Mouse (Mus musculus) liver, embryonic 15.5 days (tissue): ENCODE measurements around the gene Tex14. TPM values are rescaled to one million over a fixed set of nuclear protein-coding genes. Genes with fewer than 3 reads are reported as not detected.
"Not testable (repeated sequence)": the region's sequence is repeated elsewhere in the genome, so short reads cannot be mapped to it uniquely, and the experiment has no call there.

Source experiments
- ATAC-seq: fragments of 200-750 bp; cut with Nextera tagmentation; 2 replicates; pipeline ENCODE4 v1.8.0; 2017; ENCODE audit warnings: moderate number of reproducible peaks, mild to moderate bottlenecking, moderate library complexity; ENCODE audit not compliant: insufficient read depth
- H3K27ac ChIP-seq: fragments of 300-500 bp; sonication (generic); replicated peaks from 2 replicates; pipeline ENCODE4 v1.5.1; 2015; ENCODE audit warnings: mild to moderate bottlenecking, inconsistent platforms
- H3K27me3 ChIP-seq: fragments of 300-500 bp; sonication (generic); 2 replicates; pipeline ENCODE4 v1.6.1; 2015; ENCODE audit warnings: mild to moderate bottlenecking, inconsistent platforms
- H3K36me3 ChIP-seq: fragments of 300-500 bp; sonication (generic); replicated peaks from 2 replicates; pipeline ENCODE4 v1.6.1; 2015; ENCODE audit warnings: moderate library complexity, mild to moderate bottlenecking, inconsistent platforms
- H3K4me1 ChIP-seq: fragments of 300-500 bp; sonication (generic); replicated peaks from 2 replicates; pipeline ENCODE4 v1.6.1; 2015; ENCODE audit warnings: inconsistent platforms
- H3K4me2 ChIP-seq: fragments of 300-500 bp; sonication (generic); 2 replicates; pipeline ENCODE4 v1.6.1; 2015; ENCODE audit warnings: moderate library complexity, mild to moderate bottlenecking, inconsistent platforms
- H3K4me3 ChIP-seq: fragments of 300-500 bp; sonication (generic); replicated peaks from 2 replicates; pipeline ENCODE4 v1.5.1; 2015; ENCODE audit warnings: mild to moderate bottlenecking, inconsistent platforms
- H3K9ac ChIP-seq: fragments of 300-500 bp; sonication (generic); 2 replicates; pipeline ENCODE4 v1.6.1; 2015; ENCODE audit warnings: moderate library complexity, mild to moderate bottlenecking, inconsistent platforms
- H3K9me3 ChIP-seq: fragments of 300-500 bp; sonication (generic); replicated peaks from 2 replicates; pipeline ENCODE4 v1.6.1; 2016; ENCODE audit warnings: inconsistent platforms
- WGBS: fragments of 180-500 bp; shearing (Covaris S2); methylation state at CpG from one replicate; pipeline ENCODE4 v1.1.7; 2015; ENCODE audit warnings: mixed read lengths; ENCODE audit not compliant: insufficient replicate concordance; 5-methylcytosine and 5-hydroxymethylcytosine counted together
- polyA plus RNA-seq: library from polyadenylated mRNA; unstranded; fragments of >200 nt; fragmentation: Nextera tagmentation; extraction: Ambion mirVana; gene quantifications from 2 replicates; pipeline ENCODE4 v1.2.1, GENCODE M21; 2015

Tex14 gene
- polyA plus RNA-seq, 1 experiment from 2014 or later, result 0.05 TPM

GRCm38 (mm10) chr11:87463792-87464430 is 59.0 kb downstream of the Tex14 start:
- H3K9ac ChIP-seq, H3K36me3 ChIP-seq, H3K27me3 ChIP-seq, ATAC-seq, H3K4me3 ChIP-seq, H3K9me3 ChIP-seq, H3K4me2 ChIP-seq: not testable (repeated sequence)
- Histone ChIP-seq H3K27ac (0 out of 2 replicates have a peak overlapping the region, but pooled peaks have one; percentile 85), H3K4me1 (peaks cover 46% of the 10 kb centered on the region)
- 67% methylated on average over 4 of the region's 4 CpGs for WGBS

GRCm38 (mm10) chr11:87465990-87466593 is 61.2 kb downstream of the Tex14 start:
- no peak overlapping the region; the same call in 1 of the 2 replicates for H3K9ac ChIP-seq
- H3K4me3 ChIP-seq, result no peak overlapping the region
- WGBS, result 24% methylated on average over 6 of the region's 6 CpGs
- no peaks in the 10 kb centered on the region for H3K36me3 ChIP-seq
- peak overlapping the region; percentile 40; the same call in 1 of the 2 replicates for H3K4me2 ChIP-seq
- peak overlapping the region; percentile 59 for H3K27ac ChIP-seq
- ATAC-seq, result no peak
- H3K9me3 ChIP-seq, result no peaks in the 10 kb centered on the region
- H3K4me1 ChIP-seq, result peaks cover 54% of the 10 kb centered on the region
- 0 out of 2 replicates have a peak, but pooled peaks cover 2% of the 10 kb centered on the region for H3K27me3 ChIP-seq

DNA sequence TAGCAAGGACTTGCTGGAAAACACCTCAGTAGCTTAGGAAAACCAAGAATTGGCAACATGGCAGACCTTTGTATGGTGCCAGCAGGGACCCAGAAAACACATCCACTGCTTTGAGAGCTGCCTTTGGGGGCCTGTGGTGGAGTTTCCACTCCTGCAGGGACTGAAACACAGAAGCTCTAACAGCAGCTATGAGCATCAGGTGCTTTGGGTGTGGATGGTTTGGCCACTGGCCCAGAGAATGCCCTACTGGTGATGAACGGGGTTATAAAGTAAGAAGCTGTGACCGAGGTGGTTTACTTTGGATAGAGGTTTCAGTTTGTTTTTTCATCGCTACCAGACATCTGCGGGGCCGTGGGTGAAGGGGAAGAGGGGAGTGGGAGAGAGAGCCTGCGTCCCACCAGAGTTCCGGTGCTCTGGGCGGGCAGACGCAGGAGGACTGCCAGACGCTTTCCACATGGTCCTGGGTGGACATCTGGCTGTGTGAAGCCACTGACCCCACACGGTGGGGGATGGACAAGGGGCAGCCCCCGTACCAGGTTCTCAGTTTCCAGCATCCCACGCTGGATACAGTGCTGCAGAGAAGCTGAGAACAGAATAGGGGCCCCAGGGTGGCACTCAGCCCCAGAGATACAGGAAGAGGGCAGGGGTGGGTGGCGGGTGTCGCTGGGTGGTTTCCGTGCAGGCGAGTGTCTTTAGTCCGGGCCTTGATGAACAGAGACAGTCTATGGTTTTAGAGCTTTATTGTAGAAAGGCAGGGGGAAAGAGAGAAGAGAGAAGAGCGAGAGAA is 62.8 kb downstream of the Tex14 start:
- H3K4me2 ChIP-seq, result peak overlapping the region; percentile 15; the same call in 1 of the 2 replicates
- 39% methylated on average over 19 of the region's 19 CpGs for WGBS

GRCm38 (mm10) chr11:87468278-87468655 is 63.4 kb downstream of the Tex14 start:
- Histone ChIP-seq H3K9ac (no peak overlapping the region; the same call in 1 of the 2 replicates), H3K27me3 (0 out of 2 replicates have a peak, but pooled peaks cover 2% of the 10 kb centered on the region), H3K4me2 (no peak overlapping the region), H3K4me3 (no peak overlapping the region), H3K27ac (no peak overlapping the region), H3K9me3 (no peaks in the 10 kb centered on the region), H3K4me1 (peaks cover 49% of the 10 kb centered on the region), H3K36me3 (no peaks in the 10 kb centered on the region)
- WGBS, result 30% methylated on average over 7 of the region's 7 CpGs
- ATAC-seq, result no peak

More for the DNA sequence above, 62.8 kb downstream of the Tex14 start:
- H3K4me3 ChIP-seq, result no peak overlapping the region
- peaks cover 48% of the 10 kb centered on the region for H3K4me1 ChIP-seq
- 0 out of 2 replicates have a peak, but pooled peaks cover 2% of the 10 kb centered on the region for H3K27me3 ChIP-seq
- ATAC-seq, result no peak
- no peak overlapping the region; the same call in 1 of the 2 replicates for H3K9ac ChIP-seq
- no peaks in the 10 kb centered on the region for H3K9me3 ChIP-seq
- H3K27ac ChIP-seq, result no peak overlapping the region
- H3K36me3 ChIP-seq, result no peaks in the 10 kb centered on the region

DNA sequence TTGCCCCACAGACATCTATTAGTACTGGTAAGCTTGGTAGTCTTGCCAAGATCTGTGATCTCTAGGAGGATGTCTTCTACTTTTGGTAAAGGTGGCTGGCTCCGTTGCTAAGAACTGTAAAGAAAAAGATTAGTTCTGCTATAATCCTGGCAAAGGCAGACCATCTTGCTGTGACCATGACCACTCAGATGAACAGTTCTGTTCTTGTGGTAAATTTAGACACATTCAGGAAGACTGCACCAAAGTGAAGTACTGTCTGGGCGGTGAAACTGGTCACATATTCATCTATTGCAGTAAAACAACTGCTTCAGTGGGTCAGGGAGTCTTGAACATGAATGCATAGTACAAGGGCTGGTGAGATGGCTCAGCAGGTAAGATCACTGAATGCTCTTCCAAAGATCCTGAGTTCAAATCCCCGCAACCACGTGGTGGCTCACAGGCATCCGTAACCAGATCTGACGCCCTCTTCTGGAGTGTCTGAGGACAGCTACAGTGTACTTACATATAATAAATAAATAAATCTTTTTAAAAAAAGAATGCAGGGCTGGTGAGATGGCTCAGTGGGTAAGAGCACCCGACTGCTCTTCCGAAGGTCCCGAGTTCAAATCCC is 63.9 kb downstream of the Tex14 start:
- H3K4me3 ChIP-seq, result no peak overlapping the region
- no peaks in the 10 kb centered on the region for H3K9me3 ChIP-seq
- H3K27ac ChIP-seq, result no peak overlapping the region
- H3K4me1 ChIP-seq, result peaks cover 46% of the 10 kb centered on the region
- no peak overlapping the region for H3K9ac ChIP-seq
- H3K27me3 ChIP-seq, result 0 out of 2 replicates have a peak, but pooled peaks cover 2% of the 10 kb centered on the region
- H3K4me2 ChIP-seq, result no peak overlapping the region
- whole genome bisulfite sequencing, result 69% methylated on average over 9 of the region's 9 CpGs
- no peaks in the 10 kb centered on the region for H3K36me3 ChIP-seq
- no peak for ATAC-seq

DNA sequence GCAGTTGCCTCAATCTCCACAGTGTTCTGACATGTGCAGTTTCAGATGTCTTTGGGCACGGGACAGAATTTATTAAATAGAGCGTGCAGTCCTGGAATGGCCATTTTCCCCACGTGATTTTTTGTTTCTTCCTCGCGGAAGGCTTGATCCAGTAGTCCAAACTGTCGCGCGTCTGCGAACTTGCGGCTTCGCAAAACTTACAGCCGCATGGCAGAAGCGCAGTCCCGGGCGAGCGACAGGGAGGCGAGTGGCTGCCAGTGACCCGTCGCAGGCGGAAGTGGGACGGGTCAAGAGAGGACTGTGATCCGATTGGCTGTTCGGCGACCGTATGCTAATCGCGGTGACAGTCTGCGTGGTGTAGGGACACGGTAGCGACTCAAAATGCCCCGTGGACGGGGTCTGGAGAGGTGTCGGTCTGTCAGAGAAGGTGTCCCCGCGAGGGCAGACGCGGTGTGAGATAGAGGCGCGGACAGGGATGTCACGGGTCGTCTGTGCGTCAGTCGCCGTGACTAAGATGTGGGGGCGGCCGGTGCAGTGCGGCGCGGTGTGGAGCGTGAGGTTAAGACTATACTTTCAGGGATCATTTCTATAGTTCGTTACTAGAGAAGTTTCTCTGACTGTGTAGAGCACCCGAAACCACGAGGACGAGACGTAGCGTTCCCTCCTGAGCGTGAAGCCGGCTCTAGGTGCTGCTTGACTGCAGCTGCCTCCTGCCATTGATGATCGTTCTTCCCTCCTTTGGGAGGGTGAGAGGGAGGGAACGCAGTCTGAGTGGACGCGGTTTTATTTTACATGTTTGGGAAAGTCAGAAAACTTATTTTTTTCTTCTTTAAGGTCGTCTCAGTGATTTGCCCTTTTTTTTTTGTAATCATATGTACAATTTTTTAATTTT is 66.2 kb downstream of the Tex14 start:
- ATAC-seq, result peak; percentile 97
- H3K9me3 ChIP-seq, H3K36me3 ChIP-seq, H3K27me3 ChIP-seq: not testable (repeated sequence)
- Histone ChIP-seq H3K4me3 (peak overlapping the region; percentile 41), H3K4me2 (peak overlapping the region; percentile 76), H3K9ac (peak overlapping the region; percentile 61), H3K27ac (peak overlapping the region; percentile 64; the same call in 1 of the 2 replicates), H3K4me1 (peaks cover 33% of the 10 kb centered on the region)
- under 1% methylated on average over 30 of the region's 63 CpGs for WGBS

- H3K4me2 ChIP-seq, H3K9ac ChIP-seq, H3K4me3 ChIP-seq, H3K9me3 ChIP-seq, H3K27me3 ChIP-seq, H3K36me3 ChIP-seq, H3K27ac ChIP-seq: not testable (repeated sequence)
- 0% methylated on average over 2 of the region's 3 CpGs for WGBS
- peaks cover 29% of the 10 kb centered on the region for H3K4me1 ChIP-seq
- peak; percentile 42 for ATAC-seq
These were observed 66.8 kb downstream of the Tex14 start for GRCm38 (mm10) chr11:87471699-87471997.

GRCm38 (mm10) chr11:87472058-87472457 is 67.2 kb downstream of the Tex14 start:
- H3K9ac ChIP-seq, H3K36me3 ChIP-seq, H3K4me3 ChIP-seq, H3K9me3 ChIP-seq, H3K27me3 ChIP-seq, H3K4me2 ChIP-seq, ATAC-seq, H3K27ac ChIP-seq: not testable (repeated sequence)
- H3K4me1 ChIP-seq, result peaks cover 29% of the 10 kb centered on the region
- WGBS, result 17% methylated on average over 4 of the region's 4 CpGs

GRCm38 (mm10) chr11:87479172-87479571 is 74.3 kb downstream of the Tex14 start:
- not testable (repeated sequence) for H3K9me3 ChIP-seq, H3K4me3 ChIP-seq, H3K4me2 ChIP-seq, H3K9ac ChIP-seq, H3K36me3 ChIP-seq, H3K4me1 ChIP-seq, ATAC-seq, H3K27me3 ChIP-seq, H3K27ac ChIP-seq
- 64% methylated on average over 2 of the region's 2 CpGs for WGBS

DNA sequence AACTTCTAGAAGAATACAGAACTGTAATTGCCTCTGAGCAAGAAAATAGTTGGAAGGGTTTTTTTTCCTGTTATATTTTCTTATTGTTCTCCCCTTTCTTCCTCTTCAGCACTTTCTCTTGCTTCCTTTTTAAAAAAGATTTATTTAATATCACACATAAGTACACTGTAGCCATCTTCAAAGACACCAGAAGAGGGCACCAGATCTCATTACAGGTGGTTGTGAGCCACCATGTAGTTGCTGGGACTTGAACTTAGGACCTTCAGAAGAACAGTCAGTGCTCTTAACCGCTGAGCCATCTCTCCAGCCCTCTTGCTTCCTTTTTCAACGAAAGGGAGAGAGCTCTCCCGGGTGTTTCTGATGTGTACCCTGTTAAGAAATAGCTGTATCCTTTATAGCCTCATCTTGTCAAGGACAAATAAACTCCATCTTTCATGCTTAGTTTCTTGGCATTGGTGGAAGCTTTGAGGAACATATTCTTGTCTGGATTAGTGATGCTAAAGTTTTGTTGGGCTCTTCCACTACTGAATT is 79.0 kb downstream of the Tex14 start:
- no peaks in the 10 kb centered on the region for H3K27me3 ChIP-seq
- no peak overlapping the region for H3K4me2 ChIP-seq
- ATAC-seq, result no peak
- H3K36me3 ChIP-seq, result no peaks in the 10 kb centered on the region
- no peak overlapping the region for H3K4me3 ChIP-seq
- no peaks in the 10 kb centered on the region for H3K4me1 ChIP-seq
- H3K9ac ChIP-seq, result no peak overlapping the region
- H3K9me3 ChIP-seq, result no peaks in the 10 kb centered on the region
- 58% methylated on average over 3 of the region's 3 CpGs for WGBS
- H3K27ac ChIP-seq, result no peak overlapping the region
